Mouse (Mus musculus): Measurements from ENCODE around the gene Fam166a.

DNA sequence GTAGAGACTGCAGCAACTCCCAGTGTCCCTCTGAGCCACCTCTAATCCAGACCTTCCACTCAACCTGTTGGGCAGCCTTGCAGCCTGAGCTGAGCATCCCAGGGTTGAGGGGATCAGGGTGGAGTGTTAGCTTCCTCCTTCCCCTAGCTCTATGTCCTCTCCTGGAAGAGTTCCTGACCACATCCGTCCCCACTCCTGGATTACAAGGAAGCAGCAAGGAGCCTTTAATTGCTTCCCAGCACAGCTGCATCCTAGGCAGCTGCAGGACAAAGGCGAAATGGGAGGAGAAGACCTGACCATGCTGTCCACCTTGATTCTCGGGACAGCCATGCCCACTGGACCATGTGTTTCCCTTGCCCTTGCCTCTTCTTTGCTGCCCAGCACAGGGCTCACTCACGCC, 41.5 kb upstream of the Fam166a start:
- TF ChIP-seq CTCF (IDR thresholded peaks at IDR 0.05; ENCODE audit: low read depth, low read length), result no peak
- no peak for TF ChIP-seq POLR2A (IDR thresholded peaks at IDR 0.05; ENCODE audit: insufficient read depth, low read length)
- no peak for TF ChIP-seq EP300 (IDR thresholded peaks at IDR 0.05; ENCODE audit: insufficient read depth, low read depth, low read length)
